Mouse (Mus musculus) B cell, adult 62 days (primary cell): ENCODE data around the gene Gtpbp2. TPM values are rescaled to one million over a fixed set of nuclear protein-coding genes. Genes with fewer than 3 reads are reported as not detected.

Source experiments
- total RNA-seq: library from RNA; stranded (reverse); gene quantifications from 4 replicates; pipeline ENCODE4 v1.2.4, GENCODE M21; 2023

Gtpbp2 gene
- total RNA-seq = 232 to 241 TPM (median 233 TPM) in 4 replicates

GRCm38 (mm10) chr17:46160686-46161085 is at the start of gene Gtpbp2:
Gtpbp2 (plus strand) TSS chr17:46161032.

GRCm38 (mm10) chr17:46143578-46144423 is 17.0 kb upstream of the Gtpbp2 start, which contains the start of gene Rsph9:
Rsph9 (minus strand) TSS chr17:46144216.

DNA sequence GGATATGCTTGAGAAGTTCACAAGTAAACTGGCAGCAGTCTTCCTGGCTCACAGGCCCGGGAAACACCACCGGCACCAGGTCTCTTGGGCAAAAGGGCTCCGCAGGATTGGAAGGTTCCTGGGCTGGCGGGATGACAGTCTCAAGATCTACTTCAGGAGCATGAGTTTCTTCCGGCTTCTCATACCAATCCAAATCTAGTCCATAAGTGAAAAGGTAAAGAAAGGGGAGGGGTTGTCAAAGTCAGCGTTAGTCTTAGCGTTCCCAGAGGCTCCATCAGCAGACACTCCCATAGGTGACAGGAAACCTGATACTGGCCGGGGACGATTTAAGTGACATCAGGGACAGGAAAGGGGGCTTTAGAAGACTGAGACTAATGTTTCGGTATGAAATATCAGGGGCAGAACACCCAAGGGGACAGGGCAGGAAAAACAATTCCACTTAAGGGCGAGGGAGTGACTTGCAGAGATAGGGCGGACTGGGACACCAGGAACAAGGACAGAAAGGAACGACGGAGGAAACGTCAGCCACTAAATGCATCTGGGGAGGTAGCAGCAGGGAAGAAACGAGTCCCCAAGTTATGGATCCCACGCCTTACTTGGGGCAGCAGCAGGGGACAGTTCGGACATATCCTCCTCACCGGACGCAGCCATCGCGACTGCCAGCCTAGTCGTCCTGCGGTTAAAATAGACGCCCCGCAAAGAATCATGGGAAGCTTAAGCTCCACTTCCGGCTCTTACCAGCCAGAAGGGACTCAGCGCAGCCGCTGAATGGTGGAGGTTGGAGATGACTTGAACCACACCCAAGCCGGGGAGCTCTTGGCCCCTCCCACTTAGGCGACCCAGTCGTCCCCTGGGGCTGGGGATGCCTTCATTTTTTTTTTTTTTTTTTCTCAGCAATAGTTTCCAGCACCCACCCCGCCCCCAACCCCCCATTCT is 7.7 kb upstream of the Gtpbp2 start, which contains the start of gene Mad2l1bp:
Gene Mad2l1bp (minus strand): TSS at position 707 of the 936 bp plus-strand sequence.

DNA sequence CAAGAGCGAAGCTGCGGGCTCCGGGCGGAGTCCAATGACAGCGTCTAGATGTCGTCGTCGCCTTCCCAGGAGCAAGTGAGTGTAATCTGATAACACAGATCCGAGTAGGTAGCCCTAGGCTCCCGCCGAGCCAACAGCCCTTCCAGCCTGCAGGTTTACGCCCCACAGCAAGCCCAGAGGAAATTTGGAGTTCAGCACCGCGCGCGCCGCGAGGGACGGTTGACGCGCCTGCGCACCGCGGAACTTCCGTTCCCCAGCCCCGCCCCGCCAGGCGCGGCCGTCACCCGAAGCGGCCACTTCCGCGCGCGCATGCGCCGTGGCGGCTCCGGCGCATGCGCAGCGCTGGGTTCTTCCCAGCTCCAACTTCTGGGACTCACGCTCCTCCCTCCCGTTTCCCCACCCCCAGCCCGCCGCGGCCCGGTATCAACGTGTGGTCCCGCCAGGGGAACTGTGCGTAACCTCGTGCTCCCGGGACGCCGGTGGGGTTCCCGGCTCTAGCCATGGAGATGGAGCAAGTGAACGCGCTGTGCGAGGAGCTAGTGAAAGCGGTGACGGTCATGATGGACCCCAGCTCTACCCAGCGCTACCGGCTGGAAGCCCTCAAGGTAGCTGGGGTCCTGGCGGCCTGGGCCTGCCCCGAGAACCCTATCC is 41.7 kb downstream of the Gtpbp2 start, which contains the start of the genes Polh and Xpo5:
Gene Polh (minus strand): TSS at position 225 of the 651 bp plus-strand sequence.
Gene Xpo5 (plus strand): TSS at position 362 of the 651 bp plus-strand sequence.

Other genes starting within 250 kb of the Gtpbp2 start
- 7.3 to 11.3 TPM (median 10.8 TPM) in 4 replicates for gene Vegfa, start 128.7 kb upstream of the Gtpbp2 start, total RNA-seq
- 52.9 to 66.7 TPM (median 57.6 TPM) in 4 replicates for gene Mrps18a, start 50.0 kb upstream of the Gtpbp2 start, total RNA-seq
- 1.6 to 1.7 TPM in 2 of 4 replicates, not detected in the others for gene Rsph9, start 16.8 kb upstream of the Gtpbp2 start, total RNA-seq
- gene Mad2l1bp, start 7.5 kb upstream of the Gtpbp2 start, total RNA-seq = 18.8 to 22.1 TPM (median 20.9 TPM) in 4 replicates
- 14.4 to 16.3 TPM (median 14.7 TPM) in 4 replicates for gene Polh, start 41.6 kb downstream of the Gtpbp2 start, total RNA-seq
- 37.8 to 40.5 TPM (median 38.7 TPM) in 4 replicates for gene Xpo5, start 41.8 kb downstream of the Gtpbp2 start, total RNA-seq
- gene Polr1c, start 87.0 kb downstream of the Gtpbp2 start, total RNA-seq = 59.6 to 66.5 TPM (median 65.0 TPM) in 4 replicates
- 66.9 to 83.2 TPM (median 75.1 TPM) in 4 replicates for gene Yipf3, start 87.0 kb downstream of the Gtpbp2 start, total RNA-seq
- gene Lrrc73, start 92.5 kb downstream of the Gtpbp2 start, total RNA-seq = 2.3 to 3.3 TPM (median 2.5 TPM) in 4 replicates
- gene Tjap1, start 122.0 kb downstream of the Gtpbp2 start, total RNA-seq = 60.0 to 64.7 TPM (median 61.1 TPM) in 4 replicates
- not detected in 4 replicates for gene Dlk2, start 136.4 kb downstream of the Gtpbp2 start, total RNA-seq
- 12.8 to 15.0 TPM (median 13.7 TPM) in 4 replicates for gene Abcc10, start 167.3 kb downstream of the Gtpbp2 start, total RNA-seq
- 259 to 291 TPM (median 274 TPM) in 4 replicates for gene Zfp318, start 222.7 kb downstream of the Gtpbp2 start, total RNA-seq